Mouse (Mus musculus): Measurements from ENCODE around the gene Npcd. TPM values are rescaled to one million over a fixed set of nuclear protein-coding genes. Genes with fewer than 3 reads are reported as not detected.

The Npcd gene
- polyA plus RNA-seq (2012; ENCODE audit: insufficient read depth, insufficient read length, missing spikeins) = not detected in 2 replicates

GRCm38 (mm10) chr15:79834130-79834880 lies at the start of gene Npcd, which contains the start of gene Cbx6:
Gene Npcd, minus strand, starts transcription at chr15:79834237.
Gene Cbx6, minus strand, starts transcription at chr15:79834688.
- Histone ChIP-seq H3K27ac (ENCODE audit: insufficient read depth, low read depth, low read length) (no peak within 1 kb of the TSS), H3K4me1 (ENCODE audit: control insufficient read depth, insufficient read depth, low read length) (peaks cover 3% of the 10 kb centered on the region; the same call in 1 of the 2 replicates), H3K4me3 (ENCODE audit: insufficient read depth, low read length) (peak within 1 kb of the TSS; percentile 79)
- no peak for TF ChIP-seq CTCF (IDR thresholded peaks at IDR 0.05; ENCODE audit: low read depth, low read length)
- no peak for TF ChIP-seq POLR2A (IDR thresholded peaks at IDR 0.05; ENCODE audit: borderline replicate concordance, low read depth, low read length)

GRCm38 (mm10) chr15:79883352-79883822 lies 49.4 kb upstream of the Npcd start:
- Histone ChIP-seq H3K4me1 (ENCODE audit: control insufficient read depth, insufficient read depth, low read length) (peaks cover 8% of the 10 kb centered on the region; the same call in 1 of the 2 replicates), H3K27ac (ENCODE audit: insufficient read depth, low read depth, low read length) (peak overlapping the region; percentile 76), H3K4me3 (ENCODE audit: insufficient read depth, low read length) (peak overlapping the region; percentile 80)
- peak; percentile 46; the same call in 1 of the 2 replicates for TF ChIP-seq CTCF (IDR thresholded peaks at IDR 0.05; ENCODE audit: low read depth, low read length)
- TF ChIP-seq POLR2A (IDR thresholded peaks at IDR 0.05; ENCODE audit: borderline replicate concordance, low read depth, low read length) = no peak

GRCm38 (mm10) chr15:79882623-79883267 lies 48.7 kb upstream of the Npcd start:
- Histone ChIP-seq H3K4me1 (ENCODE audit: control insufficient read depth, insufficient read depth, low read length) (peaks cover 8% of the 10 kb centered on the region; the same call in 1 of the 2 replicates), H3K27ac (ENCODE audit: insufficient read depth, low read depth, low read length) (no peak overlapping the region), H3K4me3 (ENCODE audit: insufficient read depth, low read length) (peak overlapping the region; percentile 19; the same call in 1 of the 2 replicates)
- TF ChIP-seq CTCF (IDR thresholded peaks at IDR 0.05; ENCODE audit: low read depth, low read length) (no peak), POLR2A (IDR thresholded peaks at IDR 0.05; ENCODE audit: borderline replicate concordance, low read depth, low read length) (no peak)

- no peak overlapping the region for H3K27ac ChIP-seq (ENCODE audit: insufficient read depth, low read depth, low read length)
- TF ChIP-seq CTCF (IDR thresholded peaks at IDR 0.05; ENCODE audit: low read depth, low read length) (no peak), POLR2A (IDR thresholded peaks at IDR 0.05; ENCODE audit: borderline replicate concordance, low read depth, low read length) (no peak)
- no peak overlapping the region for H3K4me3 ChIP-seq (ENCODE audit: insufficient read depth, low read length)
- peaks cover 8% of the 10 kb centered on the region; the same call in 1 of the 2 replicates for H3K4me1 ChIP-seq (ENCODE audit: control insufficient read depth, insufficient read depth, low read length)
Measured at GRCm38 (mm10) chr15:79880477-79880876, 46.4 kb upstream of the Npcd start.

GRCm38 (mm10) chr15:79879319-79879718 lies 45.3 kb upstream of the Npcd start:
- peaks cover 7% of the 10 kb centered on the region for H3K4me1 ChIP-seq (ENCODE audit: control insufficient read depth, insufficient read depth, low read length)
- H3K4me3 ChIP-seq (ENCODE audit: insufficient read depth, low read length) = no peak overlapping the region
- TF ChIP-seq CTCF (IDR thresholded peaks at IDR 0.05; ENCODE audit: low read depth, low read length) = no peak
- TF ChIP-seq POLR2A (IDR thresholded peaks at IDR 0.05; ENCODE audit: borderline replicate concordance, low read depth, low read length) = no peak
- H3K27ac ChIP-seq (ENCODE audit: insufficient read depth, low read depth, low read length) = no peak overlapping the region

- Histone ChIP-seq H3K27ac (ENCODE audit: insufficient read depth, low read depth, low read length) (no peak overlapping the region), H3K4me3 (ENCODE audit: insufficient read depth, low read length) (no peak overlapping the region), H3K4me1 (ENCODE audit: control insufficient read depth, insufficient read depth, low read length) (peaks cover 11% of the 10 kb centered on the region)
- no peak for TF ChIP-seq CTCF (IDR thresholded peaks at IDR 0.05; ENCODE audit: low read depth, low read length)
- no peak for TF ChIP-seq POLR2A (IDR thresholded peaks at IDR 0.05; ENCODE audit: borderline replicate concordance, low read depth, low read length)
Measured at GRCm38 (mm10) chr15:79878725-79879136, 44.7 kb upstream of the Npcd start.

- Histone ChIP-seq H3K4me1 (ENCODE audit: control insufficient read depth, insufficient read depth, low read length) (peaks cover 13% of the 10 kb centered on the region), H3K4me3 (ENCODE audit: insufficient read depth, low read length) (no peak overlapping the region)
- no peak for TF ChIP-seq POLR2A (IDR thresholded peaks at IDR 0.05; ENCODE audit: borderline replicate concordance, low read depth, low read length)
- no peak for TF ChIP-seq CTCF (IDR thresholded peaks at IDR 0.05; ENCODE audit: low read depth, low read length)
Measured at GRCm38 (mm10) chr15:79875261-79875995, 41.4 kb upstream of the Npcd start.

GRCm38 (mm10) chr15:79873995-79874394 lies 40.0 kb upstream of the Npcd start:
- Histone ChIP-seq H3K4me1 (ENCODE audit: control insufficient read depth, insufficient read depth, low read length) (peaks cover 8% of the 10 kb centered on the region), H3K27ac (ENCODE audit: insufficient read depth, low read depth, low read length) (peak overlapping the region; percentile 43), H3K4me3 (ENCODE audit: insufficient read depth, low read length) (no peak overlapping the region)
- TF ChIP-seq POLR2A (IDR thresholded peaks at IDR 0.05; ENCODE audit: borderline replicate concordance, low read depth, low read length) = no peak
- TF ChIP-seq CTCF (IDR thresholded peaks at IDR 0.05; ENCODE audit: low read depth, low read length) = no peak

More at GRCm38 (mm10) chr15:79875261-79875995, 41.4 kb upstream of the Npcd start:
- H3K27ac ChIP-seq (ENCODE audit: insufficient read depth, low read depth, low read length) = no peak overlapping the region

GRCm38 (mm10) chr15:79873545-79873944 lies 39.5 kb upstream of the Npcd start:
- H3K4me3 ChIP-seq (ENCODE audit: insufficient read depth, low read length) = no peak overlapping the region
- 0 out of 2 replicates have a peak overlapping the region, but pooled peaks have one; percentile 43 for H3K27ac ChIP-seq (ENCODE audit: insufficient read depth, low read depth, low read length)
- TF ChIP-seq POLR2A (IDR thresholded peaks at IDR 0.05; ENCODE audit: borderline replicate concordance, low read depth, low read length) (no peak), CTCF (IDR thresholded peaks at IDR 0.05; ENCODE audit: low read depth, low read length) (no peak)
- H3K4me1 ChIP-seq (ENCODE audit: control insufficient read depth, insufficient read depth, low read length) = peaks cover 7% of the 10 kb centered on the region
